Mouse (Mus musculus): Measurements from ENCODE around the gene Scn8a.

Scn8a gene

GRCm38 (mm10) chr15:101039651-101040050 lies 170.0 kb downstream of the Scn8a start:
- H3K36me3 ChIP-seq (ENCODE audit: insufficient read depth, low read length): no peaks in the 10 kb centered on the region
- peaks cover 17% of the 10 kb centered on the region for H3K9me3 ChIP-seq (ENCODE audit: low read length)
- TF ChIP-seq POU5F1 (IDR thresholded peaks at IDR 0.05; ENCODE audit: borderline replicate concordance, low read length): no peak
- TF ChIP-seq CTCF (conservative IDR thresholded peaks at IDR 0.05; ENCODE audit: low read length): peak; percentile 60
- TF ChIP-seq NANOG (IDR thresholded peaks at IDR 0.05; ENCODE audit: borderline replicate concordance, low read length): no peak
- H3K27me3 ChIP-seq (ENCODE audit: insufficient read depth, low read length): peaks cover 90% of the 10 kb centered on the region
- H3K4me3 ChIP-seq (replicated peaks; ENCODE audit: low read length): peak overlapping the region; percentile 60
- peaks cover 16% of the 10 kb centered on the region for H3K4me1 ChIP-seq (replicated peaks; ENCODE audit: low read depth, low read length)

GRCm38 (mm10) chr15:101041966-101042365 lies 172.3 kb downstream of the Scn8a start:
- Histone ChIP-seq H3K36me3 (ENCODE audit: insufficient read depth, low read length) (no peaks in the 10 kb centered on the region), H3K4me1 (replicated peaks; ENCODE audit: low read depth, low read length) (peaks cover 23% of the 10 kb centered on the region), H3K9me3 (ENCODE audit: low read length) (peaks cover 23% of the 10 kb centered on the region), H3K27me3 (ENCODE audit: insufficient read depth, low read length) (peaks cover 93% of the 10 kb centered on the region), H3K4me3 (replicated peaks; ENCODE audit: low read length) (no peak overlapping the region)
- TF ChIP-seq POU5F1 (IDR thresholded peaks at IDR 0.05; ENCODE audit: borderline replicate concordance, low read length): no peak
- no peak for TF ChIP-seq CTCF (conservative IDR thresholded peaks at IDR 0.05; ENCODE audit: low read length)
- no peak for TF ChIP-seq NANOG (IDR thresholded peaks at IDR 0.05; ENCODE audit: borderline replicate concordance, low read length)

- Histone ChIP-seq H3K36me3 (ENCODE audit: insufficient read depth, low read length) (no peaks in the 10 kb centered on the region), H3K4me3 (replicated peaks; ENCODE audit: low read length) (no peak overlapping the region), H3K27me3 (ENCODE audit: insufficient read depth, low read length) (peaks cover 93% of the 10 kb centered on the region), H3K9me3 (ENCODE audit: low read length) (peaks cover 23% of the 10 kb centered on the region), H3K4me1 (replicated peaks; ENCODE audit: low read depth, low read length) (peaks cover 26% of the 10 kb centered on the region)
- TF ChIP-seq CTCF (conservative IDR thresholded peaks at IDR 0.05; ENCODE audit: low read length) (peak; percentile 89), POU5F1 (IDR thresholded peaks at IDR 0.05; ENCODE audit: borderline replicate concordance, low read length) (no peak)
Observed at GRCm38 (mm10) chr15:101042613-101043012, 173.0 kb downstream of the Scn8a start.

GRCm38 (mm10) chr15:101044531-101044930 lies 174.9 kb downstream of the Scn8a start:
- Histone ChIP-seq H3K36me3 (ENCODE audit: insufficient read depth, low read length) (no peaks in the 10 kb centered on the region), H3K4me1 (replicated peaks; ENCODE audit: low read depth, low read length) (peaks cover 32% of the 10 kb centered on the region), H3K4me3 (replicated peaks; ENCODE audit: low read length) (no peak overlapping the region), H3K9me3 (ENCODE audit: low read length) (peaks cover 23% of the 10 kb centered on the region), H3K27me3 (ENCODE audit: insufficient read depth, low read length) (peaks cover 93% of the 10 kb centered on the region)
- TF ChIP-seq POU5F1 (IDR thresholded peaks at IDR 0.05; ENCODE audit: borderline replicate concordance, low read length): no peak
- no peak for TF ChIP-seq CTCF (conservative IDR thresholded peaks at IDR 0.05; ENCODE audit: low read length)
- no peak for TF ChIP-seq NANOG (IDR thresholded peaks at IDR 0.05; ENCODE audit: borderline replicate concordance, low read length)

- TF ChIP-seq NANOG (IDR thresholded peaks at IDR 0.05; ENCODE audit: borderline replicate concordance, low read length): no peak
- no peak for TF ChIP-seq POU5F1 (IDR thresholded peaks at IDR 0.05; ENCODE audit: borderline replicate concordance, low read length)
- TF ChIP-seq CTCF (conservative IDR thresholded peaks at IDR 0.05; ENCODE audit: low read length): no peak
- Histone ChIP-seq H3K27me3 (ENCODE audit: insufficient read depth, low read length) (peaks cover 93% of the 10 kb centered on the region), H3K4me1 (replicated peaks; ENCODE audit: low read depth, low read length) (peaks cover 20% of the 10 kb centered on the region), H3K4me3 (replicated peaks; ENCODE audit: low read length) (peak overlapping the region; percentile 74), H3K36me3 (ENCODE audit: insufficient read depth, low read length) (no peaks in the 10 kb centered on the region), H3K9me3 (ENCODE audit: low read length) (peaks cover 28% of the 10 kb centered on the region)
Observed at GRCm38 (mm10) chr15:101046039-101046526, 176.4 kb downstream of the Scn8a start.

- H3K36me3 ChIP-seq (ENCODE audit: insufficient read depth, low read length): no peaks in the 10 kb centered on the region
- peak overlapping the region; percentile 74 for H3K4me3 ChIP-seq (replicated peaks; ENCODE audit: low read length)
- no peak for TF ChIP-seq POU5F1 (IDR thresholded peaks at IDR 0.05; ENCODE audit: borderline replicate concordance, low read length)
- no peak for TF ChIP-seq NANOG (IDR thresholded peaks at IDR 0.05; ENCODE audit: borderline replicate concordance, low read length)
- TF ChIP-seq CTCF (conservative IDR thresholded peaks at IDR 0.05; ENCODE audit: low read length): no peak
- H3K27me3 ChIP-seq (ENCODE audit: insufficient read depth, low read length): peaks cover 93% of the 10 kb centered on the region
- peaks cover 28% of the 10 kb centered on the region for H3K9me3 ChIP-seq (ENCODE audit: low read length)
- H3K4me1 ChIP-seq (replicated peaks; ENCODE audit: low read depth, low read length): peaks cover 20% of the 10 kb centered on the region
Observed at GRCm38 (mm10) chr15:101046527-101047193, 177.0 kb downstream of the Scn8a start.

GRCm38 (mm10) chr15:101047194-101047555 lies 177.5 kb downstream of the Scn8a start, which contains the start of gene Gm47841:
Gene Gm47841 (minus strand): TSS chr15:101047397.
- Histone ChIP-seq H3K9me3 (ENCODE audit: low read length) (peaks cover 24% of the 10 kb centered on the region), H3K4me1 (replicated peaks; ENCODE audit: low read depth, low read length) (peaks cover 20% of the 10 kb centered on the region), H3K36me3 (ENCODE audit: insufficient read depth, low read length) (no peaks in the 10 kb centered on the region), H3K27me3 (ENCODE audit: insufficient read depth, low read length) (peaks cover 93% of the 10 kb centered on the region), H3K4me3 (replicated peaks; ENCODE audit: low read length) (peak within 1 kb of the TSS; percentile 74)
- no peak for TF ChIP-seq POU5F1 (IDR thresholded peaks at IDR 0.05; ENCODE audit: borderline replicate concordance, low read length)
- no peak for TF ChIP-seq CTCF (conservative IDR thresholded peaks at IDR 0.05; ENCODE audit: low read length)
- no peak for TF ChIP-seq NANOG (IDR thresholded peaks at IDR 0.05; ENCODE audit: borderline replicate concordance, low read length)

GRCm38 (mm10) chr15:101048338-101048896 lies 178.8 kb downstream of the Scn8a start:
- H3K27me3 ChIP-seq (ENCODE audit: insufficient read depth, low read length): peaks cover 96% of the 10 kb centered on the region
- H3K36me3 ChIP-seq (ENCODE audit: insufficient read depth, low read length): no peaks in the 10 kb centered on the region
- H3K4me1 ChIP-seq (replicated peaks; ENCODE audit: low read depth, low read length): peaks cover 20% of the 10 kb centered on the region
- no peak for TF ChIP-seq POU5F1 (IDR thresholded peaks at IDR 0.05; ENCODE audit: borderline replicate concordance, low read length)
- TF ChIP-seq CTCF (conservative IDR thresholded peaks at IDR 0.05; ENCODE audit: low read length): no peak
- no peak for TF ChIP-seq NANOG (IDR thresholded peaks at IDR 0.05; ENCODE audit: borderline replicate concordance, low read length)
- peaks cover 22% of the 10 kb centered on the region for H3K9me3 ChIP-seq (ENCODE audit: low read length)
- H3K4me3 ChIP-seq (replicated peaks; ENCODE audit: low read length): peak overlapping the region; percentile 11; the same call in 1 of the 2 replicates
